In the genomic region with DNA sequence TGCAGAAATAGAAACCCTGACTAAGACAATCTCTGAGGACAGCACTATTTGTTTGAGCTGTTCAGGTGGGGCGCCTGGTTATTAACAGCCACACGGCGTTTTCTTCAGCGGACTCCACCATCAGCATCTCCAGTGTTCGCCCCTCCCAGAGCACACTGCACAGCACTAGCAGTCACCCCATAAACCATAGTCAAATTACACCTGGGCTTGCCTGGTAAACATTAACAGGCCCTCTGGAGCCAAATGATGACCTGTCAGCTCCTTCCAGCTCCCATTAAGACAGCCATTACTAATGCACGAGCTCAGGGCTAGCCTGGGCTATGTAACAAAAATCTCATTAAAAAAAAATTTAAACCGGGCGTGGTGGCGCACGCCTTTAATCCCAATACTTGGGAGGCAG, we compare ENCODE assay signal across 23 mouse cellular contexts. TPM values are rescaled to one million over a fixed set of nuclear protein-coding genes. Genes with fewer than 3 reads are reported as not detected.
DNase-seq lines count a peak whose midpoint lies in the region; ATAC-seq lines count a peak whose summit lies in the region.
"Had no signal": no experiment of that assay in that cellular context is flagged by ENCODE, and none has a peak within 500 bp of the region (broad histone marks: within the 10 kb centered on the region; RNA-seq: fewer than 3 reads in every experiment).

No protein-coding gene starts in this region.

- H3K4me3 ChIP-seq in kidney, embryonic 16.5 days (ENCODE audit: low read length), result no peak overlapping the region
- no peak overlapping the region for H3K4me3 ChIP-seq in intestine, embryonic 15.5 days (replicated peaks)
- H3K4me3 ChIP-seq: embryonic facial prominence, embryonic 10.5 days; forebrain, embryonic 13.5 days; heart, adult 2 months; heart, embryonic 12.5 days; hindbrain, embryonic 10.5 days had no signal

- H3K9ac ChIP-seq in kidney, embryonic 16.5 days (replicated peaks; ENCODE audit: low read length), result no peak overlapping the region
- H3K9ac ChIP-seq in intestine, embryonic 15.5 days, result no peak overlapping the region
- H3K9ac ChIP-seq: forebrain, embryonic 13.5 days; forebrain, postnatal 0 days; heart, embryonic 12.5 days had no signal

- no peaks in the 10 kb centered on the region for H3K9me3 ChIP-seq in kidney, embryonic 16.5 days (ENCODE audit: low read length)
- no peaks in the 10 kb centered on the region for H3K9me3 ChIP-seq in intestine, embryonic 15.5 days
- H3K9me3 ChIP-seq: embryonic facial prominence, embryonic 10.5 days; forebrain, embryonic 13.5 days; G1E; heart, embryonic 12.5 days; hindbrain, embryonic 10.5 days had no signal

- intact Hi-C loops in left cerebral cortex, postnatal 36 days (cut with DNase I), result no loop called here

- peak; percentile 56 for DNase-seq in kidney, adult 18-20 months
- peak; percentile 45 for DNase-seq in kidney, postnatal 14 days
- DNase-seq in kidney, adult 11 months, result no peak
- DNase-seq in yolk sac, embryonic 10.5 days (ENCODE audit: low spot score), result peak; percentile 59
- DNase-seq in left cerebral cortex, postnatal 36 days (ENCODE audit: low spot score in 2 of 2), result no peak
- DNase-seq: adrenal gland, adult 8-10 months; adrenal gland, postnatal 36 days; B cell, adult 2 months; cerebellum, adult 2 months; cerebellum, postnatal 10 days; forebrain, postnatal 0 days; gastrocnemius, postnatal 14 days; heart, adult 2 months had no signal

- H3K4me1 ChIP-seq in kidney, embryonic 16.5 days (ENCODE audit: insufficient read depth, low read length), result peaks cover 11% of the 10 kb centered on the region
- peaks cover 14% of the 10 kb centered on the region; the same call in 1 of the 2 replicates for H3K4me1 ChIP-seq in intestine, embryonic 15.5 days (replicated peaks)

- H3K36me3 ChIP-seq in kidney, embryonic 16.5 days (ENCODE audit: insufficient read depth, low read length), result peaks cover 48% of the 10 kb centered on the region
- peaks cover 26% of the 10 kb centered on the region for H3K36me3 ChIP-seq in intestine, embryonic 15.5 days

- no peak overlapping the region for H3K4me2 ChIP-seq in kidney, embryonic 16.5 days (replicated peaks; ENCODE audit: low read depth, low read length)
- no peak overlapping the region for H3K4me2 ChIP-seq in intestine, embryonic 15.5 days (replicated peaks)
- H3K4me2 ChIP-seq: forebrain, embryonic 13.5 days; heart, embryonic 12.5 days had no signal

- ATAC-seq in kidney, embryonic 16.5 days (ENCODE audit: low FRiP score, low TSS enrichment), result no peak
- ATAC-seq in intestine, embryonic 15.5 days, result peak; percentile 21; the same call in 1 of the 2 replicates
- ATAC-seq: CD4-positive, CD25-positive, alpha-beta regulatory T cell, adult 4 months; forebrain, embryonic 13.5 days; forebrain, postnatal 0 days had no signal

- H3K27ac ChIP-seq in kidney, embryonic 16.5 days (ENCODE audit: low read length), result no peak overlapping the region
- no peak overlapping the region for H3K27ac ChIP-seq in intestine, embryonic 15.5 days
- H3K27ac ChIP-seq: embryonic facial prominence, embryonic 10.5 days; forebrain, embryonic 13.5 days; heart, adult 2 months; hindbrain, embryonic 10.5 days had no signal

- 84% methylated on average over 10 of the region's 10 CpGs for WGBS in kidney, embryonic 16.5 days
- 78% methylated on average over 10 of the region's 10 CpGs for WGBS in intestine, embryonic 15.5 days

- no peaks in the 10 kb centered on the region for H3K27me3 ChIP-seq in kidney, embryonic 16.5 days (ENCODE audit: insufficient read depth, low read length)
- no peaks in the 10 kb centered on the region for H3K27me3 ChIP-seq in intestine, embryonic 15.5 days (replicated peaks)
- H3K27me3 ChIP-seq: forebrain, embryonic 13.5 days; heart, embryonic 12.5 days had no signal

RNA-seq across cellular contexts. Expression of gene 2210016L21Rik, which starts 3.1 kb away (rescaled TPM):
- 55.7 and 63.3 TPM in 2 replicates for polyA plus RNA-seq in kidney, embryonic 16.5 days (2015; fragmentation: Nextera tagmentation; extraction: Ambion mirVana)
- polyA plus RNA-seq in intestine, embryonic 15.5 days (2015; fragmentation: Nextera tagmentation; extraction: Ambion mirVana), result 51.3 and 62.7 TPM in 2 replicates
- total RNA-seq in left cerebral cortex, postnatal 36 days (2021), result 100 to 1,000 TPM; 203 to 243 TPM

RNA-seq across cellular contexts. Expression of gene Oasl1, which starts 22.0 kb away (rescaled TPM):
- polyA plus RNA-seq in kidney, embryonic 16.5 days (2015; fragmentation: Nextera tagmentation; extraction: Ambion mirVana), result 1.5 and 2.1 TPM in 2 replicates
- 1.9 and 2.3 TPM in 2 replicates for polyA plus RNA-seq in intestine, embryonic 15.5 days (2015; fragmentation: Nextera tagmentation; extraction: Ambion mirVana)
- total RNA-seq in left cerebral cortex, postnatal 36 days (2021), result not detected
- total RNA-seq: gastrocnemius, postnatal 14 days had no signal
- polyA plus RNA-seq: embryonic facial prominence, embryonic 10.5 days; hindbrain, embryonic 10.5 days had no signal

RNA-seq across cellular contexts. Expression of gene Hnf1a, which starts 25.8 kb away (rescaled TPM):
- polyA plus RNA-seq in kidney, embryonic 16.5 days (2015; fragmentation: Nextera tagmentation; extraction: Ambion mirVana), result 12.6 and 15.4 TPM in 2 replicates
- polyA plus RNA-seq in intestine, embryonic 15.5 days (2015; fragmentation: Nextera tagmentation; extraction: Ambion mirVana), result 18.0 and 18.6 TPM in 2 replicates
- not detected for total RNA-seq in left cerebral cortex, postnatal 36 days (2021)
- total RNA-seq: adrenal gland, adult 8-10 months; forebrain, postnatal 0 days; gastrocnemius, adult 18-20 months; gastrocnemius, postnatal 14 days; heart, adult 2 months; heart, postnatal 25 days had no signal
- polyA plus RNA-seq: forebrain, postnatal 0 days; G1E; heart, adult 2 months; hindbrain, embryonic 10.5 days had no signal

RNA-seq across cellular contexts. Expression of gene Oasl2, which starts 48.3 kb away (rescaled TPM):
- 4.5 and 4.8 TPM in 2 replicates for polyA plus RNA-seq in kidney, embryonic 16.5 days (2015; fragmentation: Nextera tagmentation; extraction: Ambion mirVana)
- polyA plus RNA-seq in intestine, embryonic 15.5 days (2015; fragmentation: Nextera tagmentation; extraction: Ambion mirVana), result 5.5 and 8.0 TPM in 2 replicates
- total RNA-seq in left cerebral cortex, postnatal 36 days (2021), result 1 to 10 TPM; 1.2 to 3.3 TPM
- polyA plus RNA-seq: G1E had no signal

Comparison
In these comparisons a context has a peak if more than half of its experiments do, and no peak if none do; other contexts are left out.
1. DNase-seq: peak in kidney, adult 18-20 months (single experiment), kidney, postnatal 14 days (single experiment) and yolk sac, embryonic 10.5 days (single experiment); none in kidney, adult 11 months (single experiment) and left cerebral cortex, postnatal 36 days (0 of 2).